Mouse (Mus musculus): ENCODE data around the gene Tprg. TPM values are rescaled to one million over a fixed set of nuclear protein-coding genes. Genes with fewer than 3 reads are reported as not detected.

Gene Tprg
- polyA plus RNA-seq, 1 experiment, result 0.15 TPM

GRCm38 (mm10) chr16:25468040-25468439 lies 181.4 kb downstream of the Tprg start:
- H3K4me3 ChIP-seq (ENCODE audit: control insufficient read depth, insufficient read depth, low read length), result no peak overlapping the region
- no peak for DNase-seq
- no peaks in the 10 kb centered on the region for H3K27me3 ChIP-seq (ENCODE audit: control insufficient read depth, insufficient read depth, low read length)
- H3K36me3 ChIP-seq (ENCODE audit: control insufficient read depth, insufficient read depth, low read length), result no peaks in the 10 kb centered on the region
- 84% methylated on average over 3 of the region's 3 CpGs for whole genome bisulfite sequencing
- H3K27ac ChIP-seq (ENCODE audit: control insufficient read depth, insufficient read depth, low read length), result no peak overlapping the region
- H3K4me1 ChIP-seq (replicated peaks; ENCODE audit: control insufficient read depth, insufficient read depth, low read length), result no peaks in the 10 kb centered on the region
- no peak for TF ChIP-seq POLR2A (IDR thresholded peaks at IDR 0.05; ENCODE audit: control insufficient read depth, extremely low read depth, insufficient read depth, low read length, poor library complexity)
- no peak for TF ChIP-seq CTCF (IDR thresholded peaks at IDR 0.05; ENCODE audit: borderline replicate concordance, control insufficient read depth, extremely low read depth, insufficient read depth, low read length, poor library complexity)

- 85% methylated on average over 5 of the region's 5 CpGs for WGBS
- Histone ChIP-seq H3K4me1 (replicated peaks; ENCODE audit: control insufficient read depth, insufficient read depth, low read length) (no peaks in the 10 kb centered on the region), H3K27me3 (ENCODE audit: control insufficient read depth, insufficient read depth, low read length) (no peaks in the 10 kb centered on the region), H3K4me3 (ENCODE audit: control insufficient read depth, insufficient read depth, low read length) (no peak overlapping the region), H3K36me3 (ENCODE audit: control insufficient read depth, insufficient read depth, low read length) (no peaks in the 10 kb centered on the region), H3K27ac (ENCODE audit: control insufficient read depth, insufficient read depth, low read length) (no peak overlapping the region)
- no peak for DNase-seq
- TF ChIP-seq POLR2A (IDR thresholded peaks at IDR 0.05; ENCODE audit: control insufficient read depth, extremely low read depth, insufficient read depth, low read length, poor library complexity), result no peak
- TF ChIP-seq CTCF (IDR thresholded peaks at IDR 0.05; ENCODE audit: borderline replicate concordance, control insufficient read depth, extremely low read depth, insufficient read depth, low read length, poor library complexity), result no peak
These were observed 182.0 kb downstream of the Tprg start for GRCm38 (mm10) chr16:25468662-25469061.
